ENCODE assay signal across 22 mouse cellular contexts in the genomic region with DNA sequence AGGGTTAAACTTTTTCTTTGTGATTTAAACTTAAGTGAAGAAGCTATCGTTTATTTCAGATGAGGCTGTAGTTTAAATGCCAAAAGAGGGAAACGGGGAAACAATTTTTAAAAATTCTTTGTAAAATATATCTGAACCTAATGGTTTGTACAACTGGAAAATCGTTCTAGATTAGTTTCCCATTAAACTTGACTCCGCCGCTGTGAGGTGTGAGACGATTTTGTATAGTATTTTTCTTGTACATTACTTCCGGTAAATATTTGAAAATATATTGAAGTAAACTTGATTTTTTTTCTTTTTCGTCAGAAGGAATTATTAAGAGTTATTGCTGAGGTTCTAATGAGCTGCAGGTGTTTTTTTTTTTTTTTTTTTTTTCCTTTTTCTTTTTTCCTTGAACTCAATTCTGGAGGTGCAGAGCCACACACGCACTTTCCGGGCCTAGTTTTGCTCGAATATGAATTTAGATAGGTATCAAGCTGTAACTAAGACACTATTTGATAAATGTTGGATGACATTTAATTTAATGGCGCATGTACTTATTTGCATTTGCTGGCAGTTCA. TPM values are rescaled to one million over a fixed set of nuclear protein-coding genes. Genes with fewer than 3 reads are reported as not detected.
A peak's percentile ranks its signal among the peaks of the same experiment; 100 is the strongest.
DNase-seq lines count a peak whose midpoint lies in the region; ATAC-seq and TF ChIP-seq lines count a peak whose summit lies in the region.
"Had no signal": no experiment of that assay in that cellular context is flagged by ENCODE, and none has a peak within 500 bp of the region (broad histone marks: within the 10 kb centered on the region; RNA-seq: fewer than 3 reads in every experiment).

No protein-coding gene starts in this region.

- no peak overlapping the region for H3K9ac ChIP-seq in midbrain, embryonic 12.5 days (replicated peaks)
- H3K9ac ChIP-seq in midbrain, embryonic 15.5 days = no peak overlapping the region
- H3K9ac ChIP-seq in forebrain, postnatal 0 days = no peak overlapping the region
- no peak overlapping the region for H3K9ac ChIP-seq in neural tube, embryonic 14.5 days (replicated peaks; ENCODE audit: low read depth, low read length)
- no peak overlapping the region for H3K9ac ChIP-seq in liver, embryonic 12.5 days
- H3K9ac ChIP-seq: liver, postnatal 0 days; stomach, embryonic 15.5 days had no signal

- H3K27ac ChIP-seq in midbrain, embryonic 12.5 days (replicated peaks) = no peak overlapping the region
- no peak overlapping the region for H3K27ac ChIP-seq in midbrain, embryonic 15.5 days
- H3K27ac ChIP-seq in forebrain, embryonic 10.5 days = peak overlapping the region; percentile 95
- H3K27ac ChIP-seq in forebrain, postnatal 0 days (ENCODE audit: low read depth, low read length) = no peak overlapping the region
- H3K27ac ChIP-seq in neural tube, embryonic 14.5 days (ENCODE audit: low read depth, low read length) = no peak overlapping the region
- H3K27ac ChIP-seq in liver, embryonic 12.5 days = no peak overlapping the region
- H3K27ac ChIP-seq in kidney, adult 2 months (ENCODE audit: insufficient read depth, low read depth, low read length) = no peak overlapping the region
- H3K27ac ChIP-seq: heart, adult 2 months; stomach, embryonic 15.5 days had no signal

- no peaks in the 10 kb centered on the region for H3K36me3 ChIP-seq in midbrain, embryonic 12.5 days
- no peaks in the 10 kb centered on the region for H3K36me3 ChIP-seq in midbrain, embryonic 15.5 days (replicated peaks)
- peaks cover 19% of the 10 kb centered on the region for H3K36me3 ChIP-seq in forebrain, embryonic 10.5 days (replicated peaks)
- no peaks in the 10 kb centered on the region for H3K36me3 ChIP-seq in forebrain, postnatal 0 days (ENCODE audit: insufficient read depth)
- no peaks in the 10 kb centered on the region for H3K36me3 ChIP-seq in neural tube, embryonic 14.5 days (ENCODE audit: control insufficient read depth, insufficient read depth, low read length)
- no peaks in the 10 kb centered on the region for H3K36me3 ChIP-seq in liver, embryonic 12.5 days
- no peaks in the 10 kb centered on the region for H3K36me3 ChIP-seq in kidney, adult 2 months (ENCODE audit: control insufficient read depth, insufficient read depth, low read length)
- H3K36me3 ChIP-seq: stomach, embryonic 15.5 days had no signal

- DNase-seq in forebrain, embryonic 10.5 days (ENCODE audit: extremely low spot score, low spot score) = no peak
- DNase-seq in forebrain, postnatal 0 days = peak; percentile 31
- DNase-seq in kidney, adult 9 months = no peak
- no peak for DNase-seq in kidney, adult 2 months
- DNase-seq: adrenal gland, adult 2 months; B cell, adult 2 months; gastrocnemius, postnatal 25 days; heart, adult 2 months; heart, postnatal 10 days; kidney, adult 18-20 months; kidney, postnatal 14 days; liver; liver, postnatal 0 days; lung, postnatal 14 days; thymus, adult 18-20 months; thymus, postnatal 4 days had no signal

- TF ChIP-seq CTCF in forebrain, postnatal 0 days (IDR thresholded peaks at IDR 0.05; ENCODE audit: low read depth) = no peak
- no peak for TF ChIP-seq CTCF in kidney, adult 2 months (conservative IDR thresholded peaks at IDR 0.05; ENCODE audit: insufficient read depth, insufficient read length, low read depth, low read length)

- peak overlapping the region; percentile 51; the same call in 1 of the 2 replicates for H3K4me3 ChIP-seq in midbrain, embryonic 12.5 days
- no peak overlapping the region for H3K4me3 ChIP-seq in midbrain, embryonic 15.5 days
- peak overlapping the region; percentile 66 for H3K4me3 ChIP-seq in forebrain, embryonic 10.5 days
- H3K4me3 ChIP-seq in forebrain, postnatal 0 days (ENCODE audit: low read depth, low read length) = peak overlapping the region; percentile 46
- H3K4me3 ChIP-seq in neural tube, embryonic 14.5 days (ENCODE audit: low read depth, low read length) = peak overlapping the region; percentile 33; the same call in 1 of the 2 replicates
- H3K4me3 ChIP-seq in liver, embryonic 12.5 days = no peak overlapping the region
- no peak overlapping the region for H3K4me3 ChIP-seq in kidney, adult 2 months (ENCODE audit: insufficient read depth, low read depth, low read length)
- H3K4me3 ChIP-seq: heart, adult 2 months; megakaryocyte, embryonic 14.5 days; stomach, embryonic 15.5 days had no signal

- WGBS in midbrain, embryonic 12.5 days = 14% methylated on average over 12 of the region's 12 CpGs
- 15% methylated on average over 12 of the region's 12 CpGs for WGBS in midbrain, embryonic 15.5 days
- 16% methylated on average over 12 of the region's 12 CpGs for WGBS in forebrain, embryonic 10.5 days
- 26% methylated on average over 12 of the region's 12 CpGs for WGBS in forebrain, postnatal 0 days
- 9% methylated on average over 12 of the region's 12 CpGs for whole genome bisulfite sequencing in neural tube, embryonic 14.5 days
- WGBS in liver, embryonic 12.5 days (ENCODE audit: insufficient replicate concordance) = 27% methylated on average over 12 of the region's 12 CpGs
- WGBS in kidney, adult 2 months = 21% methylated on average over 12 of the region's 12 CpGs

- H3K27me3 ChIP-seq in midbrain, embryonic 12.5 days = peaks cover 67% of the 10 kb centered on the region
- H3K27me3 ChIP-seq in midbrain, embryonic 15.5 days (replicated peaks) = peaks cover 63% of the 10 kb centered on the region
- H3K27me3 ChIP-seq in forebrain, embryonic 10.5 days (ENCODE audit: poor library complexity, severe bottlenecking) = peaks cover 86% of the 10 kb centered on the region
- peaks cover 46% of the 10 kb centered on the region for H3K27me3 ChIP-seq in forebrain, postnatal 0 days (ENCODE audit: insufficient read depth, low read length)
- H3K27me3 ChIP-seq in neural tube, embryonic 14.5 days (ENCODE audit: control insufficient read depth, insufficient read depth, low read length) = peaks cover 38% of the 10 kb centered on the region
- H3K27me3 ChIP-seq in liver, embryonic 12.5 days (replicated peaks) = peaks cover 88% of the 10 kb centered on the region
- peaks cover 17% of the 10 kb centered on the region for H3K27me3 ChIP-seq in kidney, adult 2 months (replicated peaks; ENCODE audit: control insufficient read depth, insufficient read depth, low read length)

- TF ChIP-seq POLR2A in kidney, adult 2 months (IDR thresholded peaks at IDR 0.05; ENCODE audit: low read depth, low read length) = no peak

- no peaks in the 10 kb centered on the region for H3K9me3 ChIP-seq in midbrain, embryonic 12.5 days
- H3K9me3 ChIP-seq in midbrain, embryonic 15.5 days = no peaks in the 10 kb centered on the region
- no peaks in the 10 kb centered on the region for H3K9me3 ChIP-seq in forebrain, embryonic 10.5 days
- H3K9me3 ChIP-seq in forebrain, postnatal 0 days (ENCODE audit: low read length) = no peaks in the 10 kb centered on the region
- no peaks in the 10 kb centered on the region for H3K9me3 ChIP-seq in neural tube, embryonic 14.5 days (ENCODE audit: control insufficient read depth, low read length)
- H3K9me3 ChIP-seq in liver, embryonic 12.5 days (replicated peaks) = no peaks in the 10 kb centered on the region
- H3K9me3 ChIP-seq: stomach, embryonic 15.5 days had no signal

- H3K4me2 ChIP-seq in midbrain, embryonic 12.5 days (replicated peaks) = no peak overlapping the region
- no peak overlapping the region for H3K4me2 ChIP-seq in midbrain, embryonic 15.5 days
- H3K4me2 ChIP-seq in forebrain, postnatal 0 days (ENCODE audit: low read depth) = no peak overlapping the region
- H3K4me2 ChIP-seq in neural tube, embryonic 14.5 days (ENCODE audit: low read depth, low read length) = no peak overlapping the region
- no peak overlapping the region for H3K4me2 ChIP-seq in liver, embryonic 12.5 days
- H3K4me2 ChIP-seq: stomach, embryonic 15.5 days had no signal

- peaks cover 35% of the 10 kb centered on the region for H3K4me1 ChIP-seq in midbrain, embryonic 12.5 days
- H3K4me1 ChIP-seq in midbrain, embryonic 15.5 days = peaks cover 39% of the 10 kb centered on the region
- peaks cover 71% of the 10 kb centered on the region for H3K4me1 ChIP-seq in forebrain, embryonic 10.5 days
- peaks cover 5% of the 10 kb centered on the region; the same call in 1 of the 2 replicates for H3K4me1 ChIP-seq in forebrain, postnatal 0 days (ENCODE audit: insufficient read depth)
- H3K4me1 ChIP-seq in neural tube, embryonic 14.5 days (ENCODE audit: control insufficient read depth, insufficient read depth, low read length) = peaks cover 14% of the 10 kb centered on the region
- H3K4me1 ChIP-seq in liver, embryonic 12.5 days = peaks cover 11% of the 10 kb centered on the region; the same call in 1 of the 2 replicates
- H3K4me1 ChIP-seq in kidney, adult 2 months (ENCODE audit: control insufficient read depth, insufficient read depth, low read length) = 0 out of 2 replicates have a peak, but pooled peaks cover 4% of the 10 kb centered on the region

- no peak for ATAC-seq in midbrain, embryonic 12.5 days (ENCODE audit: low FRiP score, low read depth)
- no peak for ATAC-seq in midbrain, embryonic 15.5 days (replicated peaks)
- ATAC-seq in forebrain, postnatal 0 days = no peak
- no peak for ATAC-seq in neural tube, embryonic 14.5 days (ENCODE audit: low read depth)
- no peak for ATAC-seq in liver, embryonic 12.5 days
- ATAC-seq: liver, postnatal 0 days had no signal

RNA-seq across cellular contexts. Expression of a gene that starts 4.8 kb away (rescaled TPM):
- polyA plus RNA-seq in midbrain, embryonic 12.5 days (2016; fragmentation: Nextera tagmentation; extraction: Ambion mirVana) = 6.2 and 8.3 TPM in 2 replicates
- polyA plus RNA-seq in midbrain, embryonic 15.5 days (2015; fragmentation: Nextera tagmentation; extraction: Ambion mirVana) = 2.8 and 3.5 TPM in 2 replicates
- polyA plus RNA-seq in forebrain, embryonic 10.5 days (2016; fragmentation: Nextera tagmentation; extraction: Ambion mirVana) = 17.5 and 20.9 TPM in 2 replicates
- 14.4 and 21.1 TPM in 2 replicates for total RNA-seq in forebrain, postnatal 0 days (2014; rRNA removed)
- polyA plus RNA-seq in forebrain, postnatal 0 days (2015; fragmentation: Nextera tagmentation; extraction: Ambion mirVana) = 8.1 and 9.2 TPM in 2 replicates
- 3.7 and 4.7 TPM in 2 replicates for polyA plus RNA-seq in neural tube, embryonic 14.5 days (2014; fragmentation: Nextera tagmentation; extraction: Ambion mirVana)
- polyA plus RNA-seq in liver, embryonic 12.5 days (2016; fragmentation: Nextera tagmentation; extraction: Ambion mirVana) = 0.02 TPM in 2 replicates
- polyA plus RNA-seq in kidney, adult 2 months (2012; rRNA removed) = not detected in 2 replicates
- total RNA-seq: adrenal gland, adult 2 months; gastrocnemius, postnatal 25 days; heart, adult 2 months; heart, postnatal 10 days had no signal
- polyA plus RNA-seq: adrenal gland, adult 2 months; heart, adult 2 months; liver, postnatal 0 days; stomach, embryonic 15.5 days had no signal

Comparison
In these comparisons a context has a peak if more than half of its experiments do, and no peak if none do; other contexts are left out.
1. H3K4me3 ChIP-seq: peak in midbrain, embryonic 12.5 days (single experiment), forebrain, embryonic 10.5 days (single experiment), forebrain, postnatal 0 days (single experiment) and neural tube, embryonic 14.5 days (single experiment); none in midbrain, embryonic 15.5 days (single experiment), liver, embryonic 12.5 days (single experiment) and kidney, adult 2 months (single experiment).